Mouse (Mus musculus): Measurements from ENCODE around the gene Hdlbp.
A peak's percentile ranks its signal among the peaks of the same experiment; 100 is the strongest.
"Not testable (repeated sequence)": the region's sequence is repeated elsewhere in the genome, so short reads cannot be mapped to it uniquely, and the experiment has no call there.

Gene Hdlbp

DNA sequence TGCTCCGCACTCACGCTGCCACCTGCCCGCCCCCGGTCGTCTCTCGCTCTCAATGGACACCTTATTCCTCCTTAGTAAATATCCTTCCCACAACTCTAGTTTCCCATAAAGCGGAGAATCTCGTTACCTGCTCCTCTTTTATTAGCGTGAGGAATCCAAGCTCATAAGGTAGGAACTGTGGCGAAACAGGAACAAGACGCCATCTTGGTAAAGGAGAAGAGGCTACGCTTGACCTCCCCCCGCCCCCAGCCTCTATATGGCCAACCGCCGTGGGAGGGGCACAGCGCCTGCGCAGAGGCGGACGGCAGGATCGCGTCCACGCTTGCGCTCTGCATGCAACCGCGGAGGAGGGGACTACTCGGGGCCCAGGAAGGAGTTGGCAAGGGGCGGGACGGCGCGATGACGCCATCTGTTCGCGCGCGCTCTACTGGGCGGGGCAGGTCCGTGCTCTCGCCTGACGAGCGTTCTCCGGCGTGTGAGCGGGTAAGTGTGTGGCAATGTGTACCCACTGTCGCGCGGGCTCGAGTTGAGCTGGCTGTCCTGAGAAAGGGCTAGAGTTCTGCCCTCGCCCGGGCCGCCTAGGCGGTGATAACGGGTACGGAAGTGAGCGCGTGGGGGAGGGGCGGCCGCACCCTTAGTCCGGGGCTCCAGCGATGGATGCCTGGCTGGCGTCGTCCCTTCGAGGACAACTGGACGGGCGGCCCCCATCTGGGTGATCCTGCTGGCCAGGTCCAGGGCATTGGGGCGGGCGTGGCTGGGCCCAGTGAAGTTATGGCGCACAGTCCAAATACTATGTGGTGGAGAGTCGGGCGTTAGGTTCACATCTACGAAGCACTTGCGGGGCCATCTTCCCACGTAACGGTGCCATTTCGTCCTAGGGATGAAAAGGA is at the start of gene Hdlbp:
Gene Hdlbp, minus strand, starts transcription at position 230 of the 890 bp plus-strand sequence.
- peak; percentile 99 for DNase-seq

DNA sequence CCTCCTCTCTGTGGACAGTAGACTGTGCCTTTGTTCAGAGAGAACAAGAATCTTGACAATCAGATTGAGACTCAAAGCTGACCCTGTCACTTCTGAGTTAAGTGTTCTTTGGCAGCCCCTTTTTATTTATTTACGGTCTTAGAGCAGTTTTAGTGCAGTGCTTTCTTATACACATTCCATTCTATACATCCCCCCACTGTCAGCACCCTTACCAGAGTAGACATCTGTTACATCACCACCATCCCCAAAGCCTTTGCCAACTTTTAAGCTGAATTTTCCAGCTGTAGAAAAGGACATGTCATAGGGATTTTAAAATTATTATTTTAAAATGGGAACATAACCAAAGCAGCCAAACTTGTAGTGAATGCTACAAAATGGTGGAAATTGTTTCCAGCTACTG is 43.7 kb upstream of the Hdlbp start:
- DNase-seq, result no peak

DNA sequence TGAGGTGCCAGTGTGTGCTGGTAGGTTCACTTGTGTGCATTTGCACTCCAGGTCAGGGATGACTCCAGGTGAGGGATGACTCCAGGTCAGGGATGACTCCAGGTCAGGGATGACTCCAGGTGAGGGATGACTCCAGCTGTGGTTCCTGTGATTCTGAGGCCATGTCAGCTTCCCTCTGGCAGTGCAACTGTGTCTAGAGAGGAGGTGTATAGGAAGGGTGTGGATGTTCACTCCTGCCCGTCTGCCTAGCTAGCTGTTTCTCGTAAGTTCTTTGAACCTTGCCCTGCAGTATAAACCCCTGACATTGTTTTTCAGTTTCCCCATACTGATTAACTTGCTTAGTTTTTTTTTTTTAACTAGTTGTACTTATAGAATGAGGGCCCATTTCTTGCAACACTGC is 42.9 kb upstream of the Hdlbp start:
- no peak for DNase-seq

DNA sequence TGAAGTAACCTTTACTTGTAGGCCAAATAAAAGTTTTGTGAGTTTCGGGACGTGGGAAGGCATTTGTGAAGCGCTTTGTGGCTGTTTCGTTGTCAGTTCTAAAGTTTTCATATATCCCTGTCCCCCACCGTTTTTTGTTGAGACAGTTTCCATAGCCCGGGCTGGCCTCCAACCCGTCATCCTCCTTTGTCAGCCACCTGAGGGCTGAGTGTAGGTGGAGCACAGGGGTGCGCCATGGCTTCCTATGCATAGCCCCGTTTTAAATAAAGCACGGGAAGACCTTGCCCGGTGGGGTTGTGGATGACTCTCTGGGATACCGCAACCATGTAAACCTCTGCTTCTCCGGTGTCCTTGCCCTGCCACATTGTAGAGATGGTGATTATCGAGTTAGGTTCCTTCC is 34.6 kb upstream of the Hdlbp start:
- DNase-seq, result no peak

DNA sequence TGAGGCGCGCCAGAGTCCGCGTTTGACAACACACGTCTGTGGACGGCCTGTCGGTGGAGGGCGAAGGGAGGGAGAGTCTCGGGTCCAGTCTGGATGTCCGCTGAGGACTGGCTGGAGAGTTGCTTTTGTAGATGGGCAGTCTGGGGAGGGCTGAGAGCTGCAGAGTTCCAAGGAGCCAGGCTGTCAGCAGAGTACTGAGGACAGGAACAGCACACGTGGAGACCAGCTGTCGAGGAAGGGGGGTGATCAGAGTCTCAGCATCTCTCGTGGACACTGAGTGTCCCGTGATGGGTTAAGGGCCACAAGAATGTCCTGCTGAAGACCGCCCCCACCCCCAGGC is 33.7 kb upstream of the Hdlbp start:
- DNase-seq, result no peak

DNA sequence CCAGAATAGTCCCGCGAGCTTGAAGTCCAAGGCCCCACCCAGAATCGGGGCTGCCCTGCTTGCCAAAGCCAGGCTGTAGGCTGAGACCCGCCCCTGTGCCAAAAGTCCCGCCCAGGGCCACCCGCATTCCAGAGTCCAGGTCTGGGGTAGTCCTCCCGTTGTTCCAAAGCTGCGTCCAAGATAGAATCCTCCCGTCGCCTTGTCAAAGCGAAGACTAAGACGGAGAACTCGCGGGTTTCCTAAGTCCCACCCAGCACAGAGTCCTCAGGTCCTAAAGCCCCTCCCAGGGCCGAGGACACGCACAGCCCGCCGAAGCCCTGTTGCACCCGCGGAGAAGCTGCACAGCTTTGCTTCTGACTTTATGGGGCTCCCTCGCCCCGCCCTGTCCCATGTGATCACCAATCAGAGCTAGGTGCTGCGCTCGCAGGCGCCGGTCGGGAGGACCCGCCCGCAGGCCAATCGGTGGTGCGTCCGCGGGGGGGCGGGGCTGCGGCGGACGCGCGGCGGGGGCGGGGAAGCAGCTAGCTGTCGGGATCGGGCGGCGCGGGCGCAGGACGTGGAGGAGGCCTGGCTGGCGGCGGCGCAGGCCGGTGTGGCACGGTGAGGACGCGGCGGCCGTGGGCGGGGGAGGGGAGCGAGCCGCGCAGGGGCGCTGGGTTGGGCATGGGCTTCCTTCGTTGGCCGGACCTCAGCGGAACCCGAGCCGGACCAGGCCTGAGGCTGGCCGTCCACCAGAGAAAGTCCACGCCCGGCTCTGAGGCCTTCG is 33.2 kb upstream of the Hdlbp start, which contains the start of gene Farp2:
Gene Farp2, plus strand, starts transcription at position 495 of the 766 bp plus-strand sequence.
- DNase-seq, result peak; percentile 96

DNA sequence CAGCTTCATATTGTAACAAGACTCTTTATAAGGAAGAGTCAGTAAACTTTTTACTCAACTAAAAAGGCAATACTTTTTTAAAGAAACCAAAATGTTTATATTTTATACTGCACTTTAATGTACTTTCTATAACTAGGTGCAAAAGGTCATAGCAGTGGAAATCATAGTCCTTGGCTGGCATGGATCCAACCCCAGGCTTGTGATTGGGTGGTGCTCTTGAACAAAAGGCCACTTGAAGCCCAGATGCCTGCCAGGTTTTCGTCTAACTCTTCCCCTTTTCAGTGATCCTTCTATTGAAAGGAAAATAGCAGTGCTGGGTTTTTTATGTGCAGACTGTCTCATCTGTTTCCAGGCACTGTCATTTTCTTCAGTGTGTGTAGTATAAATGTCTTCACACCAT is 30.0 kb upstream of the Hdlbp start:
- DNase-seq, result not testable (repeated sequence)

DNA sequence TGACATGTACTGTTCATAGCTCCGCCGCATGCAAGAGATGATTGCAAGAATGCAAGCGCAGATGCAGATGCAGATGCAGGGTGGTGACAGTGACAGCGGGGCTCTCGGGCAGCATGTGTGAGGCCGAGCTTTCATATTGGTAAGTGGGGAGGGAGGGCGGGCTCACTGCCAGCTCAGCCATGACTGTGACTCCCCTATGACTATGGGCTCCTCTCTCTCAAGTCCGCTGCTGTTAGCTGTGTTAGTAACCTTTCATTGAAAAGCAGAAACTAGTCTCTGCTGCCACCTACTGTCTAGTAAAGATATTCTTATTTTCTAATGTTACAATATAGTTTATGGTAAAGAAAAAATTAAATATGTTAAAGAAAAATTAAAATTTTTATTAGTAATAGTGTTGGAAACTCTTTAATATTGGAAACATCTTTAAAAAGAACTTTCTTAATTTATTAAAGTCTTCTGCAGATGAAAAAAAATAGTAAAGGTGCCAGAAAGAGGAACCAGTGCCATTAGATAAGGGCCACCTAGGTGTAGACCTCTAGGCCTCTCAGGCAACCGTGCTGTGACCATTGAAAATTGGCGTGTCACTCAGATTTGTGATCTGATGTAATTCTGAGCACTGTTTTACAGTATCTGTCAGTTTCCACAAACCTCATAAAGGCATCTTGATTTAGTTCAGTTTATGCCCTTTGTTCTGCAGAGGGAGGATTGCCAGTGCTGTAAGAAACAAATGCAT is 28.5 kb upstream of the Hdlbp start:
- no peak for DNase-seq

DNA sequence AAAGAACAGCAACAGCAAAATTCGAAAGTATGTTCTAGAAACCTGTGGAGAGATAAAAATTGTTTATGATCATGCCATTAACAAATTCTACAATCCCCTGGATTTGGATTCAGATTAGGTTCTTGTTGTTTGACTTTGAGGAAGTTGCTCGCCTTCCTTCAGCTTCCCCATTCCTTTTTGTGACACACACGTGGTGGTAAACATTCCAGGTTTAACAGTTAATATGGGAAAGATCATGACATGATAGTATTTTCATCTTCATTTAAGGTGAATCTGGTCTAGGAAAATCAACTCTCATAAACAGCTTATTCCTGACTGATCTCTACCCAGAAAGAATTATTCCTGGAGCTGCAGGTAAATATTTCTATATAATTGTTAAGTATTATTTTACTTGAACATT is 16.7 kb upstream of the Hdlbp start:
- DNase-seq, result no peak

DNA sequence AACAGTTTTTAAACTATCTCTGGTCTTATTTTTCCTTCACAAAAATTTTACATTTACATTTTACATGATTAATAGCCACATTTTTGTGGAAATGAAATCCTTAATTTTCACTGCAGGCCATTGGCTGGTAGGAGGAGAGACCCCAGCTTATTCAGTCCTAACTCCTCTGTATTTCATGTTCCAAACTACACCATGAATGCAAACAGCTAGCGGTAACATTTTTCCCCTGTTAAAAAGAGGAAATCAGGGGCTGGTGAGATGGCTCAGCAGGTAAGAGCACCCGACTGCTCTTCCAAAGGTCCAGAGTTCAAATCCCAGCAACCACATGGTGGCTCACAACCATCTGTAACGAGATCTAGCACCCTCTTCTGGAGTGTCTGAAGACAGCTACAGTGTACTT is 7.7 kb upstream of the Hdlbp start:
- not testable (repeated sequence) for DNase-seq

DNA sequence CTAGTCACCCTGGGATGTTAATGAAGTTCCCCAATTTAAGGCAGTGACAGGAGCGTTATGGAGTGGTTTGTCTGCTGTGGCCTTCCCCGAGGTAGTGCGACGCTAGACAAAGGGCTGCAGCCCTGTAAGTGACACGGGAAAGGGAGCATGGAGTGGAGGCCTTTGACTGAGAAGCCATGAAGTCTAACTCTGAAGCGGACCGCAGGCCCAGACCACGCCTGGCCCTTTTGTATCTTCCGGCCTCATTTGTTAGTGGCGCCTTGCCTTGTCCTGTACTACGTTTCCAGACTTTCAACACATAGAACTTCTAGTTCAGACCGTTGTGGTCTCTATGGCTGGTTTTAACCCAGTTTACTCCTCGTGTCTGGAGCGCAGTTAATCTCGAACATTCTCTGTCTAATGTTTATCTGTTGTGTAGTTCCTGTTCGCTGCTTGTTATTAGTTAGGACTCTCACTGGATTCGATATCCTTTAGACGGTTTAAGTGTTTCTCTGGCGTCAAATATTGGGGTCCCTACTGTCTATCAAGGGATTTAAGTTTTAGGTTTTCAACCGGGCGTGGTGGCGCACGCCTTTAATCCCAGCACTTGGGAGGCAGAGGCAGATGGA is 965 bp upstream of the Hdlbp start:
- DNase-seq, result peak; percentile 19

DNA sequence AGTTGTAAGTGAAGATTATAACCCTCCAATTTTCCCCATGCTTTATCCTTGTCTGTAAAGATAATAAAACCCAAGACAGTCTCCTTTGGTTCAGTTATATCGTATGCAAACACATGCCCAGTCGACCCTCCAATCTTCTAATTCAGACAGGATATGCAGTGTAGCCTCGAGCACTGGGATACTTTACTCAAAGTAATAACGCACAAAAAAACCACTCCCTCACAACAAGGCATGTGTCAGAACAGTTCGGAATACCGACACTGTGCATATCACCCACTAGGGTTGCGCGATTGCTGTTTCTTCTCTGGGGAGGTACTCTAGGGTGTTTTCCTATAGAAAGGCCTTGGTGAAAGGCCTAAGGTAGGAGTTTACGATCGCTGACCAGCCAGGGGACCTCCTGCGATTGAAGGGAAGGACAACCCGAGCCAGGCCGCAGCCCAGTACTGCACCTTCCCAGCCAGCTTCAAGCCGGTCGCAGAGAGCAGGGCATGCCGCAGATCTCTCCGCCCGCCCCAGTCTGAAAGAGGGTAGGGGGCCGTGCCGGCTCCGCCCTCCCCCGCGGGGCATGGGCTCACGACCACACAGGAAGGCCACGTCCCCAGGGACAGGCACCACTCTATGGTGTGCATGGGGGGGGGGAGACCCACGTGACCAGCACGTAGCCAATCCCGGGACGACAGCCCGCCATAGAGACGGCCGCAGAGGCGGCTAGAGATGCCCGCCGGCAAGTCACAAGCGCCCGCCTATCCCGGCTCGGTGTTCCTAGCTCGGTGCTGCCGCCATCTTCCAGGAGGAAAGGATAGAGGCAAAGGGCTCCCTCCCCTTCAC is 643 bp downstream of the Hdlbp start:
- DNase-seq, result peak; percentile 99

DNA sequence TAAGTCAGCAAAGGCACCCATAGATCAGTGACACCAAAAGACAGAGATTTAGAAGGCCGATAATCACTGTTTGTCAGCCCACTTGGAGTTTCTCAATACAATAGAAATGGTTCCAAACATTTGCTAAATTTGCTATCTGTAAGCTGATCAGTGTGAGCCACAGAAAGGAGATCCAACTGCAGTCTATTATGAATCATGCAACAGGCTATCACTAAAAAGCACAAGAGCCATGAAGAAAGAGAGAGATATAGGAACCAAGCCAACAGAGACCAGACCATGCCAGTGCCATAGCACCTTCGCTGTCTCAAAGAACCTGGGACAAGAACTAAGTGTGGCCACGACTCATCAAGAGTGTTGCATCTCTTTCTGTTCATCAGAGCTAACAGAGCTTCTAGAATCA is 2.9 kb downstream of the Hdlbp start:
- DNase-seq, result no peak

DNA sequence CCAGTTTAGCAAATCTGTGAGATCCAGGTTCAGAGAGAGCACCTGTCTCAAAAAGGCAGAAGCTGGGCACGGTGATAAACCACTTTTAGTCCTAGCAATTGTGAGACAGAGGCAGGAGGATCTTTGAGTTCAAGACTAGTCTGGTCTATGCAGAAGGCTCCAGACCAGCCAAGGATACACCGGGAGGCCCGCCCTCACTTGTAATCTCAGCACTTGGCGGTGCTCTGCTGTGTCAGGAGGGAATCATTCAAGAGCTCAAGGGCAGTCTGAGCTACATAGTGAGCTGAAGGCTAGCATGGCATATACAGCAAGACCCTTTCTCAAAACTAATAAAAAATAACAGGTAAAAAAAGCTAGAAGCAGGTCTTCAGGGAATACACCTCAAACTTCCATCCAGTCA is 10.0 kb downstream of the Hdlbp start:
- DNase-seq, result no peak

DNA sequence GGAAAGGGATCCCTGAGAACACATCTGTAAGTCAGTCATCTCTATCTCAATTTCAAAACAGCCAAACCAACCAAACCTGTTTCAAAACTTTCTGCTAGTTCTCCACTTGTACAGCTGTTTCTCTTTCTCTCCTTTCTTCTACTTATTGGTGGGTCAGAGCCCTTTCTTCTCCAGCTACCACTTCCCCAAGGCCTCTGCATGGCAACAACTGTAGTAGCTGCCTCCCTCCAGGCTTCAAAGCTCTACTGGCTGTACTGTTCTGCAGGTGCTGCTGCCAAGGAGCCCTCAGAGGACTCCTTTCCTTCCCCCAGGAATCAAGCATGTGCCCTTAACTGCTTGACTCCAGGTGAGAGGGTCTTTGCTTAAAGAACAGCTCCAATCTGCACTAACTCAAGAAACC is 12.9 kb downstream of the Hdlbp start:
- DNase-seq, result no peak

DNA sequence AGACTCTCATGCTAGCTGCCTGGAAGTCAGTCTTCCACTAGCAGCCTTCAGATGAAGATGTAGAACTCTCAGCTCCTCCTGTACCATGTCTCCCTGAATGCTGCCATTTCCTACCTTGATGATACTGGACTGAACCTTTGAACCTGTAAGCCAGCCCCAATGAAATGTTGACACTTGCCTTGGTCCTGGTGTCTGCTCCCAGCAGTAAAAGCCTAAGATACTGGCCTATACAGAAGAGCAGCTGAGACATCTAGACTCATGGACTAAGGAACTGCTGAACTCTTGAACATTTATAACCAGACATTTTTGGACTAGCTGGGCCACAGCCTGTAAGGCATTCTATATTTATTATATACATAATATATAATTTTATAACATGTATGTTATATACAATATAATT is 13.5 kb downstream of the Hdlbp start:
- no peak for DNase-seq

DNA sequence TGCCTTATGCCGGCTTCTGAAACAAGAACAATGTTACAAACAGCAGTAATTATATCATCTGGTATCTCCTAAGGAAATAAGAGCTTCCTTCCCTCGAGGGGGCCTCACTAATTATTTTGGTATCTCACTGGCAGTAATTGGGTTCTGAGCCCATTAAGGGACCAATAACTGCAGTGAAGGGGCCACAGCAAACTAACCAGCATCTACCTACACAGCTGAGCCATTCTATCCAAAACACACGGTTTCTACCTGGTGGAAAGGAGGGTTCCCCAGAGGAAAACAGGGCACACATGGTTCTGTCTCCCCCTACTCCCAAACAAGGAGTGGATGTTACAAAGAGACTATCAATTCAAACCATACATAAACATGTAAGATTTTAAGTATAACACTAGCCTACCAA is 19.5 kb downstream of the Hdlbp start:
- DNase-seq, result no peak

DNA sequence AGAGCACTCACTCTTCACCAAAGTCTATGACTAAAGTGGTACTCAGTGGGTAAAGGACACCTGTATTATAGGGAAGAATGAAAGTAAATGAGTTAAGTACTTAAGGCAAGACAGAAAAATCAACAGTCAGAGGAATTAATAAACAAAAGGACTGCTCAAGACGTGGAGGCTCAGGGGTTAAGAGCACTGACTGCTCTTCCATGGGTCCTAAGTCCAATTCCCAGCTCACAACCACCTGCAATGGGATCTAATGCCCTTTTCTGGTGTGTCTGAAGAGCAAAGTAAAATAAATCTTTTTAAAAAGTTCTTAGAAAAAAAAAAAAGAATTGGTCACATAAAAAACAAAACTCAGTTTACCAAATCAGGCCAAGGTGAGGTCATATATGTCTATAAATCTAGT is 20.3 kb downstream of the Hdlbp start:
- no peak for DNase-seq

DNA sequence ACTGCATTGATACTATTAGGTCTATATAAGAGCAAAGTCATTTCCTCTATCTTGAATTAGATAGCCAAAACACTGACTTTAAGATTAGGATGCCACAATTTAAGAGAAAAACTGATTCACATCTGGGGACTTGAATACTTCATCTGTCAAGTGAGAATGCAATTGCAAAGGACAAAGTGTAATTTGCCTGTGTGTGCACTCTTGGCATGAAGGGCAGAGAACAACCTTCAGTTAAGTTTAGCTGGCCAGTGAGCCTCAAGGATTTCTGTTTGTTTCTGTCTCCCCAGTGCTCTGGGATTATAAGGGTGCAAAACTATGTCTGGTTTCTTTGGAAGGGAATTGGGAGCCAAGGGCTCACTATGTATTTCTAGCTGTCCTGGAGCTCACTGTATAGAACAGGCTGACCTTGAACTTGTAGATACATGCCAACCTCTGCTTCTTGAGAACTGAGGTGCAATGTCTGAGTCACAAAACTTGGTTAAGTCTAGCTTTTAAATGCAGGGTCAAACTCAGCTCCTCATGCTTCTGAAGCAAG is 24.8 kb downstream of the Hdlbp start:
- no peak for DNase-seq

DNA sequence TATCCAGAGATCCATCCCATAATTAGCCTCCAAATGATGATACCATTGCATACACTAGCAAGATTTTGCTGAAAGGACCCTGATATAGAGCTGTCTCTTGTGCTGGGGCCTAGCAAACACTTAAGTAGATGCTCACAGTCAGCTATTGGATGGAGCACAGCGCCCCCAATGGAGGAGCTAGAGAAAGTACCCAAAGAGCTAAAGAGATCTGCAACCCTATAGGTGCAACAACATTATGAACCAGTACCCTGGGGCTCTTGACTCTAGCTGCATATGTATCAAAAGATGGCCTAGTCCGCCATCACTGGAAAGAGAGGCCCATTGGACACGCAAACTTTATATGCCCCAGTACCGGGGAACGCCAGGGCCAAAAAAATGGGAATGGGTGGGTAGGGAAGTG is 28.5 kb downstream of the Hdlbp start:
- DNase-seq, result not testable (repeated sequence)

DNA sequence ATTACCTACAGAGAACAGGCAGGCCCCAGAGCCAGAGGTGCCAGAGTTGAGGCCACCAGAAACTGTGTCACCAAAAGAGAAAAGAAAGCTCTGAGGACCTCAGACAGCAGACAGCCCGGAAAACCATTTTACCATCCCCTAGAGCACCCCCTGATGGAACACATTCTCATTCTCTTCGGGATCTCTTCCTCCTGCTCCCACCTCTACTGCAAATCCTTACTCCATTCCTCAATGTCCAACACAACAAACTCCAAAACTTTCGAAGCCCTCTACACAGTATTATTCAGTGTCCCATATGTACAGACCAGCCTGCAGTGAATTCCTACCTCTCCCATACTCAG is 32.8 kb downstream of the Hdlbp start:
- no peak for DNase-seq

Measured in layer of hippocampus, adult 9-11 months (tissue).